Mouse (Mus musculus) megakaryocyte, embryonic 14.5 days (primary cell): ENCODE results near the gene Wdfy4. TPM values are rescaled to one million over a fixed set of nuclear protein-coding genes. Genes with fewer than 3 reads are reported as not detected.

Experiments used
- H3K27me3 ChIP-seq: replicated peaks from 2 replicates; pipeline ENCODE3; 2012; ENCODE audit warnings: inconsistent platforms
- H3K36me3 ChIP-seq: replicated peaks from 2 replicates; pipeline ENCODE3; 2012; ENCODE audit warnings: low read length, inconsistent platforms, mixed read lengths
- H3K4me1 ChIP-seq: 2 replicates; pipeline ENCODE4 v1.6.1; 2012; ENCODE audit warnings: inconsistent platforms
- H3K4me3 ChIP-seq: replicated peaks from 2 replicates; pipeline ENCODE3; 2012; ENCODE audit warnings: moderate library complexity, mild to moderate bottlenecking, inconsistent platforms
- H3K9me3 ChIP-seq: 2 replicates; pipeline ENCODE4 v1.6.1; 2012; ENCODE audit warnings: inconsistent platforms
- FLI1 ChIP-seq: IDR thresholded peaks from 2 replicates; pipeline ENCODE4 v1.6.1; 2012; ENCODE audit warnings: low read length, inconsistent platforms, mixed read lengths
- GATA1 ChIP-seq: IDR thresholded peaks from 3 replicates; pipeline ENCODE4 v1.6.1; 2012; ENCODE audit warnings: mixed read lengths, low read length, inconsistent platforms, borderline replicate concordance
- polyA plus RNA-seq: library from polyadenylated mRNA; stranded (reverse); fragments of >175 nt; gene quantifications from 2 replicates; pipeline ENCODE4 v1.2.3, GENCODE M21; 2012; ENCODE audit warnings: low replicate concordance; ENCODE audit not compliant: insufficient read depth

Gene Wdfy4
- polyA plus RNA-seq, 1 experiment, result 4.5 TPM

DNA sequence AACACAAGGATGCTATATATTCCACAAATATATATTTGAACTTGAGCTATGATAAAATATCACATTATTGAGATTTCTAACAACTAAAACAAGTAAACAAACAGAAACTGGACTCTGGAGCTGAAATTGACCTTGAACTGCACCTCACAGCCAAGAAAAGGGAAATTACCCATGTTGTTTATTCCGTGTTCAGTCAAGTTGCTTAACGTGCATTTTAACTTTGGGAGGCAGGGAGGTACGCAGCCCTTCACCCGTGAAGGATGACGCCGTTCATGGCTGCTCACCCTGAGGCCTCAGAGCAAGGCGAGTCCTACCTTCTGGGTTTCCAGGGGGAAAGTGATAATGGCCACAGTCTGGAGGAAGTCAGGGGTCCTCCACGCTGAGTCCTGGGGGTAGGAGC lies 102.0 kb downstream of the Wdfy4 start:
- Histone ChIP-seq H3K36me3 (peaks cover 90% of the 10 kb centered on the region), H3K4me3 (no peak overlapping the region), H3K27me3 (no peaks in the 10 kb centered on the region), H3K9me3 (no peaks in the 10 kb centered on the region), H3K4me1 (no peaks in the 10 kb centered on the region)
- TF ChIP-seq GATA1, result no peak
- no peak for TF ChIP-seq FLI1

DNA sequence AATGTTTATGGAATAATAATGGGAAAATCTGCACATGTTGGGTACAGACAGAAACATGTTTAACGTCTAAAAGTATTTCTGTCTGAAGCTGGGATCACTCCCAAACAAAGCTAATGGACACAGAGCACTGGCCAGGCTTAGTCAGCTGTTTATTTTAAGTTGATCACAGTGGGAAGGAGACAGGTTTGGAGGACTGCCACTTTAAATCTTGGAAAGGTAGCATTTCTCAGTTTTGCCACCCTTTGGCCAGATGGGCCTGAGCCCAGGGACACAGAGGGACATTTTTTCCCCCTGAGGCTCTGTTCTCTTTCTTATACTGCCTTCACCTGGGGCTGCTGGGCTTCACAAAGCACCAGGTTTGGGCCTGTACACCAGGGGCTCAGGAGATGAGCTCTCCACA lies 103.0 kb downstream of the Wdfy4 start:
- no peaks in the 10 kb centered on the region for H3K9me3 ChIP-seq
- no peak for TF ChIP-seq FLI1
- no peak for TF ChIP-seq GATA1
- H3K4me1 ChIP-seq, result no peaks in the 10 kb centered on the region
- H3K36me3 ChIP-seq, result peaks cover 90% of the 10 kb centered on the region
- H3K4me3 ChIP-seq, result no peak overlapping the region
- H3K27me3 ChIP-seq, result no peaks in the 10 kb centered on the region

DNA sequence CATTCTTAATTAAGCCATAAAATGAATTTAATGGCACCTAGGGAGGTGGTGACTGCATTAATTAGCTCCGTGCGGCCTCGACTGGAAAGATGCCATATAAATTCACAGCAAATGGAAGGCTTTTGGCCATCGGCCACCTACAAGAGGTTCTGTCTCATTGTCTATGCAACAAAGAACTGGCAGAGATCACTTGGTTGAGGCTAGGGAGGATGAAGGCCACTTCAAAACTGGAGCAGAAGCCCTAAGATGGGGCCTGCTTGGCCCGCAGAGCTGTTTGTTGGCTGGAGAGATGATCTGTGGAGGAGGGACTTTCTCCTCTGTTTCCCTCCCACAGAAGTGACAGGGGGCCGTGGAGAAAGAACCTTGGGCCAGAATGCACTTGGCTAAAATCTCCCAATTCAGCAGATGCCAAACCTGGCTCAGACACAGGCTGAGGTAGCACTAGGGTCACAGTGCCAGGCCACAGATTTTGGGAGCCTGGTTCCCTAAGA lies 103.9 kb downstream of the Wdfy4 start:
- no peak for TF ChIP-seq GATA1
- no peak for TF ChIP-seq FLI1
- peaks cover 90% of the 10 kb centered on the region for H3K36me3 ChIP-seq
- H3K4me1 ChIP-seq, result no peaks in the 10 kb centered on the region
- no peaks in the 10 kb centered on the region for H3K27me3 ChIP-seq
- no peak overlapping the region for H3K4me3 ChIP-seq
- no peaks in the 10 kb centered on the region for H3K9me3 ChIP-seq

DNA sequence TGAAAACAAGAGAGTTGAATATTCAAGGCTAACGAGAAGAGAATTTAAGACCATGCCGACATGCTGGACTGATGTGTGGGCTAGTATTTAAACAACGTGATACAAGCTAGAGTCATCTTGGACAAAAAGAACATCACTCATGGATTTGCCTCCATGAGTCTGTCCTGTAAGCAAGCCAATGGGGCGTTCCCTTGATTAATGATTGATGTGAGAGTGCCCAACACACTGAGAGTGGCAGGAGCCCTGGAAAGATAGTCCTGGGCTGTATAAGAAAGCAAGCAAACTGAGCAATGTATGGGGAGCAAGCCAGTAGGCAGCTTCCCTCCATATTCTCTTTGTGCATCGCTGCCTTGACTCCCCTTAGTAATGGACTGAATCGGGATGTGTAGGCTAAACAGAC lies 106.7 kb downstream of the Wdfy4 start:
- Histone ChIP-seq H3K9me3 (no peaks in the 10 kb centered on the region), H3K27me3 (no peaks in the 10 kb centered on the region), H3K36me3 (peaks cover 96% of the 10 kb centered on the region), H3K4me3 (no peak overlapping the region), H3K4me1 (no peaks in the 10 kb centered on the region)
- TF ChIP-seq FLI1, result no peak
- no peak for TF ChIP-seq GATA1

DNA sequence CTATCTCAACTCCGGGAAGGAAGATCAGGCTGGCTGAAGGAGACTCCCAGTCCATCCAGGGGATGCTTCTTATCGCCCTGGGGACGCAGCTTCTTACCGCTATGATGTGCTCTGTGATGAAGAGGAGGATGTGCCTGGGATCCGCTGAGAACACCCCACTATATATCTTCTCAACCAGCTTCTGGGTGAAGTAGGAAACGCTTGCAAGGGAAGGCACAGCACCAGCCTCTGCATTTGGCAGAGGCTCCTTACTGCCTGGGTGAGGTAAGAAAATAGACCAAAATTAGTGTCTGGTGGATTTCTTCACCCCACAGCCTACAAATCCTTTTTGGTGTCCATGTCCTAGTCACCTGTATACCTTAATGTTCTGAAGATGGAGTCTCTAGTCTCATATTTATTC lies 107.2 kb downstream of the Wdfy4 start:
- H3K36me3 ChIP-seq, result peaks cover 96% of the 10 kb centered on the region
- no peaks in the 10 kb centered on the region for H3K27me3 ChIP-seq
- no peak overlapping the region for H3K4me3 ChIP-seq
- no peaks in the 10 kb centered on the region for H3K4me1 ChIP-seq
- H3K9me3 ChIP-seq, result no peaks in the 10 kb centered on the region
- TF ChIP-seq FLI1 (no peak), GATA1 (no peak)

DNA sequence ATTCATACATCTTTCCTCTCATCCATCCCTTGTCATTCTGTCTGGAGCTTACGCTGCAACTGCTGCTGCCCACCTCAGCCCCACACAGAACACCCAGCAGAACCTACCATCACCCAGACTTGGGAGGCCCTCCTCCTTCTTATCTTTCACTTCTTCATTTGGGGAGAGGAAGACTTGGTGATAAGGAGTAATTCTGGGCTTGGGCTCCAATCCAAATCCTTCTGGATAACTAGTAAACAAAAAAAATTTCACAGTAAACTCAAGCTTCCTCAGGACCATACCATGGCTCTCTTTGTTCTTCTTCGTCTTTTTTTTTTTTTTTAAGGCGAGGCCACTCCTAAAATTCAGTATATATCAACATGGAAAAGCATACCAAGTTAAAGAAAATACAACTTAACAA lies 112.0 kb downstream of the Wdfy4 start:
- Histone ChIP-seq H3K9me3 (peaks cover 7% of the 10 kb centered on the region), H3K27me3 (no peaks in the 10 kb centered on the region), H3K4me3 (no peak overlapping the region), H3K36me3 (peaks cover 95% of the 10 kb centered on the region), H3K4me1 (no peaks in the 10 kb centered on the region)
- TF ChIP-seq GATA1, result no peak
- TF ChIP-seq FLI1, result no peak

DNA sequence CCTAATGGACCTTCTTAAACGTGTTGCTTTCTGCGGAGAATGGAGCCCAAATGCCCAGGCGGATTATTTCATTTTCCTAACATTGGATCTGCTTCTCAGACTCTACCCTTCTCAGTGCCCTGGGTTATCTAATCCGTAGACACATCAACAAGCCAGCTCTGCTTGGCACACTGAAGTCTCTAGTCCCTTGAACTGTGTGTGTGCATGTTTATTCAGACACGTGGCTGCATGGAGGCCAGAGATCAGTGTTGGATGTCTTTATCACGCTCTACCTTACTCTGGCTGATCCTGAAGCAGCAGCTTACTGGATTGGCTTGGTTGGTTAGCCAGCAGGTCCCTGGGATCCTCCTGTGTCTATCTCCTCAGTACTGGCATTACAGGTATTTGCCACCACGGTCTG lies 113.0 kb downstream of the Wdfy4 start:
- Histone ChIP-seq H3K4me3 (no peak overlapping the region), H3K4me1 (no peaks in the 10 kb centered on the region), H3K9me3 (peaks cover 7% of the 10 kb centered on the region), H3K27me3 (no peaks in the 10 kb centered on the region), H3K36me3 (peaks cover 94% of the 10 kb centered on the region)
- no peak for TF ChIP-seq GATA1
- TF ChIP-seq FLI1, result no peak

DNA sequence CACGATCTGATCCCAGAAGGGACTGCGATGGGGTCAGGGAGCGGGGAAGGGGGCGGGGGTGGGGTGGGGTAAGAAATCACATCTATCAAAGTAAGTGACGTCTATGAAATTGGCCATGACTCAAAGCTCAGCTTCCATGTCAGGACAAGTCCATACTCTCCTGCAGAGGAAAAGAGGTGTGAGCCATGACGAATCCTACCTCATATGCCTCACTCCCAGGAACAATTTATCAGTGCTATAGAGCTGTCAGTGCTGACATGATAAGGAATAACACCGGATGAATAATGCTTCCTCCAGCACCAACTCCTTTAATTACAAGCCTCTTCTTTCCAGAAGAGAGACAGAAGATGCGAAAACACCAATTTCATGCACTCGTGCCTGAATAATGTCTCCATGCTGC lies 117.6 kb downstream of the Wdfy4 start:
- Histone ChIP-seq H3K4me1 (no peaks in the 10 kb centered on the region), H3K27me3 (no peaks in the 10 kb centered on the region), H3K4me3 (no peak overlapping the region), H3K9me3 (peaks cover 7% of the 10 kb centered on the region), H3K36me3 (peaks cover 88% of the 10 kb centered on the region)
- no peak for TF ChIP-seq FLI1
- TF ChIP-seq GATA1, result no peak

DNA sequence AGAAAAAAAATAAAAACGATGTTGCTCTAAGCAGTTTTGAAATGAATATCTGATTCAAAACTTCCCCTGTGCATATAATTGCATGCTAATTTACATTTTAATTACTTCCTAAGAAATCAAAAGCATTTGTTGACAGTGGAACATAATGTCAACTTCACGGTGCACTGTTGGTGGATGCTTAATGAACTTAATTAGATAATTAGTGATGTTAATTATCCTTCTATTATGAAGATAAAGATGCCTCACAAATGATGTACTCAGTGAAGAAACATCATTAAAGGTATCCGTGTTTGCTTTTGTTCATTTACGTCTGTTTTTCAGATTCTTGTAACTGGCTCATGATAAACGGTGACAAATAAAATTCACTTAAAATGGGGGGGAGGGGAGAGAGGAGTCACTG lies 122.3 kb downstream of the Wdfy4 start:
- H3K9me3 ChIP-seq, result no peaks in the 10 kb centered on the region
- TF ChIP-seq GATA1 (no peak), FLI1 (no peak)
- no peaks in the 10 kb centered on the region for H3K4me1 ChIP-seq
- H3K4me3 ChIP-seq, result no peak overlapping the region
- H3K36me3 ChIP-seq, result peaks cover 76% of the 10 kb centered on the region
- no peaks in the 10 kb centered on the region for H3K27me3 ChIP-seq

DNA sequence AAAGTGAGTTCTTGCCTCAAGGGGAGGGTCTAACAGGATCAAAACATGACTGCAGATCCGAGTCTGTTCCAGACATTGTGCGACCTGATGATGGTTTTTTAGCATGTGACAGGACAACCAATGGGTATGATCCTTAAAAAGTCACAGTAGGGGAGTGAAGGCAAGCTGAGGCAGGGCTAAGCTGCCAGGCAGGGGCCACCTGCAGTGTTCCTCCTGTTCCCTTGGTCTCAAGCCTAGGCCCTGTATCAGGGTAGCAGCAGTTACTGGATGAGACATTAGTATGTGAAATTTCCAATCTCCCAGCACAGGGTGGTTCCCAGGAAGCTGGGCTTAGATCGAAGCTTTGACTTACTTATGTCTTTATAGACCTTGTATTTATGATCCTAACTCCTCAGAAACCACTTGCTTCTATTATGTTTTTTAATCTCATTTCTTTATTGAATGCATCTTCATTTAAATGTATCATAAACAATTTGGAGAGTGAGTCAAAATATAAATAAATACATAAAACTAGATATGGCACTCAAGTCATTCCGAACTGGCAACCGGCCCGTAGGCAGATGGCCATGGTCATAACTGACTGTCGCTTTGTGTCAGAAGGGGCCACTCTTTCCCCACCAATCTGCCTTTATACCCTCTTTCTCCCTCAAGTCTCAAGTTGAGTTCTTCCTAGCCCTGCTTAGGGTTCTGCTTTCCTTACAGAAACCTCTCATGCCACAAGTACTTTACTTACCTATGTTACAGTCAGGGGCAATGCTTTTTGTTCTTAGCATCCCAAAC lies 126.2 kb downstream of the Wdfy4 start:
- Histone ChIP-seq H3K36me3 (peaks cover 79% of the 10 kb centered on the region), H3K9me3 (no peaks in the 10 kb centered on the region), H3K27me3 (no peaks in the 10 kb centered on the region), H3K4me3 (no peak overlapping the region), H3K4me1 (no peaks in the 10 kb centered on the region)
- TF ChIP-seq FLI1, result no peak
- TF ChIP-seq GATA1, result no peak
